In genomic region chr17:8276680-8277079, GRCm38 (mm10) we compare ENCODE assay signal across 20 mouse cellular contexts. TPM values are rescaled to one million over a fixed set of nuclear protein-coding genes. Genes with fewer than 3 reads are reported as not detected.
"Had no signal": no experiment of that assay in that cellular context is flagged by ENCODE, and none has a peak within 500 bp of the region (broad histone marks: within the 10 kb centered on the region; RNA-seq: fewer than 3 reads in every experiment).

No protein-coding gene starts in this region.

- H3K9ac ChIP-seq: kidney, embryonic 15.5 days; limb, embryonic 13.5 days; lung, embryonic 15.5 days; midbrain, embryonic 12.5 days; midbrain, embryonic 15.5 days; neural tube, embryonic 12.5 days; neural tube, embryonic 15.5 days; stomach, embryonic 15.5 days had no signal

- H3K36me3 ChIP-seq: kidney, embryonic 15.5 days; limb, embryonic 10.5 days; limb, embryonic 13.5 days; lung, embryonic 15.5 days; midbrain, embryonic 12.5 days; midbrain, embryonic 15.5 days; neural tube, embryonic 12.5 days; neural tube, embryonic 15.5 days; stomach, embryonic 15.5 days had no signal

- ATAC-seq: intestine, postnatal 0 days; midbrain, embryonic 15.5 days had no signal

- DNase-seq: lung, adult 18-20 months; lung, postnatal 10 days; lung, postnatal 36 days; right cerebral cortex, adult 18-20 months; right cerebral cortex, postnatal 14 days; spleen, adult 18-20 months; thymus, postnatal 25 days had no signal

- H3K27ac ChIP-seq: kidney, embryonic 15.5 days; limb, embryonic 10.5 days; limb, embryonic 13.5 days; lung, embryonic 15.5 days; midbrain, embryonic 12.5 days; midbrain, embryonic 15.5 days; neural tube, embryonic 12.5 days; neural tube, embryonic 15.5 days; stomach, embryonic 15.5 days had no signal

- H3K4me1 ChIP-seq: kidney, embryonic 15.5 days; limb, embryonic 13.5 days; lung, embryonic 15.5 days; midbrain, embryonic 15.5 days; neural tube, embryonic 12.5 days; neural tube, embryonic 15.5 days; stomach, embryonic 15.5 days had no signal

- H3K4me3 ChIP-seq: kidney, embryonic 15.5 days; limb, embryonic 10.5 days; limb, embryonic 13.5 days; lung, embryonic 15.5 days; midbrain, embryonic 12.5 days; midbrain, embryonic 15.5 days; neural tube, embryonic 12.5 days; neural tube, embryonic 15.5 days; stomach, embryonic 15.5 days had no signal

- H3K9me3 ChIP-seq: kidney, embryonic 15.5 days; limb, embryonic 10.5 days; lung, embryonic 15.5 days; midbrain, embryonic 12.5 days; midbrain, embryonic 15.5 days; neural tube, embryonic 12.5 days; neural tube, embryonic 15.5 days; stomach, embryonic 15.5 days had no signal

- H3K27me3 ChIP-seq: kidney, embryonic 15.5 days; lung, embryonic 15.5 days; midbrain, embryonic 15.5 days; neural tube, embryonic 15.5 days; stomach, embryonic 15.5 days had no signal

- H3K4me2 ChIP-seq: kidney, embryonic 15.5 days; limb, embryonic 13.5 days; lung, embryonic 15.5 days; midbrain, embryonic 12.5 days; midbrain, embryonic 15.5 days; neural tube, embryonic 12.5 days; neural tube, embryonic 15.5 days; stomach, embryonic 15.5 days had no signal

RNA-seq across cellular contexts. Expression of gene Ccr6, which starts 40.8 kb away (rescaled TPM):
- total RNA-seq: layer of hippocampus, postnatal 14 days; left cerebral cortex, postnatal 25 days; liver, adult 2 months had no signal
- polyA plus RNA-seq: kidney, embryonic 15.5 days; limb, embryonic 10.5 days; limb, embryonic 13.5 days; lung, embryonic 15.5 days; midbrain, embryonic 12.5 days; midbrain, embryonic 15.5 days; neural tube, embryonic 12.5 days; neural tube, embryonic 15.5 days had no signal
